Mouse (Mus musculus) intestine, embryonic 16.5 days (tissue): ENCODE measurements around the gene Wdr54. TPM values are rescaled to one million over a fixed set of nuclear protein-coding genes. Genes with fewer than 3 reads are reported as not detected.

ENCODE experiments used
- ATAC-seq: fragments of 200-750 bp; cut with Nextera tagmentation; 2 replicates; pipeline ENCODE4 v1.8.0; 2017; ENCODE audit warnings: moderate TSS enrichment, moderate library complexity
- H3K27ac ChIP-seq: fragments of 300-500 bp; sonication (generic); 2 replicates; pipeline ENCODE4 v1.5.1; 2014; ENCODE audit warnings: mild to moderate bottlenecking, low read length
- H3K27me3 ChIP-seq: fragments of 300-500 bp; sonication (generic); replicated peaks from 2 replicates; pipeline ENCODE4 v1.6.1; 2014; ENCODE audit warnings: low read length, control low read depth, mixed read lengths; ENCODE audit not compliant: control insufficient read depth, insufficient read depth
- H3K36me3 ChIP-seq: fragments of 300-500 bp; sonication (generic); 2 replicates; pipeline ENCODE4 v1.6.1; 2014; ENCODE audit warnings: low read length, control low read depth; ENCODE audit not compliant: control insufficient read depth, insufficient read depth
- H3K4me1 ChIP-seq: fragments of 300-500 bp; sonication (generic); 2 replicates; pipeline ENCODE4 v1.6.1; 2014; ENCODE audit warnings: low read length, control low read depth, mixed read lengths; ENCODE audit not compliant: control insufficient read depth, insufficient read depth
- H3K4me2 ChIP-seq: fragments of 300-500 bp; sonication (generic); 2 replicates; pipeline ENCODE4 v1.6.1; 2014; ENCODE audit warnings: low read depth, low read length, control low read depth
- H3K4me3 ChIP-seq: fragments of 300-500 bp; sonication (generic); 2 replicates; pipeline ENCODE4 v1.5.1; 2014; ENCODE audit warnings: mild to moderate bottlenecking, low read length
- H3K9ac ChIP-seq: fragments of 300-500 bp; sonication (generic); 2 replicates; pipeline ENCODE4 v1.6.1; 2014; ENCODE audit warnings: low read depth, low read length
- H3K9me3 ChIP-seq: fragments of 300-500 bp; sonication (generic); 2 replicates; pipeline ENCODE4 v1.6.1; 2016; ENCODE audit warnings: low read length, control low read depth; ENCODE audit not compliant: control insufficient read depth
- WGBS: fragments of 180-500 bp; shearing (Covaris S2); extraction: QIAGEN DNeasy Blood & Tissue Kit; methylation state at CpG from one replicate; pipeline ENCODE4 v1.1.7; 2014; 5-methylcytosine and 5-hydroxymethylcytosine counted together
- polyA plus RNA-seq: library from polyadenylated mRNA; unstranded; fragments of >200 nt; fragmentation: Nextera tagmentation; extraction: Ambion mirVana; gene quantifications from 2 replicates; pipeline ENCODE4 v1.2.1, GENCODE M21; 2015

Wdr54 gene
- polyA plus RNA-seq, 1 experiment from 2014 or later: 4.6 TPM

DNA sequence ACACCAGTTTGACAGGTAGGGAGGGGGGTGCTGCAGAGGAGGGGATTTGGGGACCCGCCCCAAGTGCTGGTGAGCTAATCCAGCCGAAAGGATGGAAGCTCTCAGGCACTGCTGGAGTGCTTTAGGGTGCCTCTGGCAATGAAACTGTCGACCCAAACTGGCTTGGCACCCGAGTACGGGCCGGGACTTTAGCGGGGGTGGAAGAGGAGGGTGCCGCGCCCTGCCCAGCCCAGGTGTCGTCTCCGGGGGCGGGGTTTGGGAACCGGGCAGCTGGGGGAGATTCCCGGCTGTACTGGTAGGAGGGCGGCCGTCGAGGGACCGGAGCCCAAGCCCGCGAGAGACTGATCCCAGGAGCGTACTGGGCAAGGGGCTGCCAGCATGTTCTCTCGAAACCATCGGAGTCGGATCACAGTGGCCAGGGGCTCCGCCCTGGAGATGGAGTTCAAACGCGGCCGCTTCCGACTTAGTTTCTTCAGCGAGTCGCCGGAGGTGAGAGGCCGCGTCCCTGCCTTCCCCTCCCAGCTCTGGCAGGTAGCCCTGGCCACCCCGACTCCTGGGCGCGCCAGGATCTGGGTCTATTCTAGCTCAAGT, 20.5 kb downstream of the Wdr54 start:
- ATAC-seq: no peak
- Histone ChIP-seq H3K27me3 (no peaks in the 10 kb centered on the region), H3K9ac (peak overlapping the region; percentile 87), H3K36me3 (no peaks in the 10 kb centered on the region; the same call in 1 of the 2 replicates), H3K4me1 (peaks cover 41% of the 10 kb centered on the region), H3K27ac (peak overlapping the region; percentile 100), H3K4me2 (peak overlapping the region; percentile 81), H3K4me3 (peak overlapping the region; percentile 58), H3K9me3 (no peaks in the 10 kb centered on the region)
- WGBS: 5% methylated on average over 37 of the region's 37 CpGs

DNA sequence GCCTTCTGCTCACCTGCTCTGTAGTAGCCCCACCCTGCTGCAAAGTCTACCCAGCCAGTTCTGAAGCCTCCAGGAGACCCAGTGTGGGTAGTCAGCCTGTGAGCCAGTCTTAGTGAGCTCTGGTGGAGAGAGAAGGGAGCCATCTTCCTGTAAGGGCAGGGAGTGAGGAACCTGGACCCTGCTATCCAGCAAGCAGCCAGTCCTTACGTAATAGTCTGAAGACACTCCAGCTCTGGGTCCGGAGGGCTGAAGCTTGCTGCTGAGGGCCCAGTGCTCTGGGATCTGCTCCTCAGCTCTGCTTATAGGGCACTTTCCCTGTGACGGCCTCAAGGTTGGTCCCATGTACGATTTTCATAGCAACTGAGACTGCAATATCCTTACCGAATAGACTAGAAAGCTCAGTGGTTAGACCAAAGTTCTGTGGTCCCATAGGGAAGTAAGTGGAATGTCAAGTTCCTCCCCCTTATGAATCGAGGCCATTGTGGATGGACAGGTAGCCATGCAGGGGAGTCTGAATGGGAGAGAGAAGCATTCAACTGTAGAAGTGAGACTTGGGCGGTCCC, 21.2 kb downstream of the Wdr54 start, which contains the start of gene Rtkn:
Gene Rtkn, plus strand, starts transcription at position 513 of the 563 bp plus-strand sequence.
- peak; percentile 9; the same call in 1 of the 2 replicates for ATAC-seq

DNA sequence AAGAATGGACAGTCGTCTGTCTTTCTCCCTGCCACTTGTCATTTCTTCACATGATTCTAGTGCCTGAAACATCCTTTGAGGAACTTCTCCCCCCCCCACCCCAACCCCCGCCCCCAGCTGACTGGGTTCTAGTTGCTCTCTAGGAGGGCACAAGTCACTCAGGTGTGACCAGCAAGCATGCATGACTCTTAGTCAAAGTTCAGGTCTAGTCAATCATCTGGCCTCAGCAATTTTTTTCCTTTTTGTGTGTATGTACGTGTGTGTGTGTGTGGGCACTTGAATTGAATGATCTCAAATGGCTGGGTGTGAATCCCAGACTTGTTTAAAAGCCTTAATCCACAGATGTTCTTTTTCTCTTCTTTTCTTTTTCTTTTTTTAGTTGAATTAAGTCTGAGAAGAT, 22.0 kb downstream of the Wdr54 start:
- Histone ChIP-seq H3K4me2 (no peak overlapping the region), H3K4me1 (peaks cover 42% of the 10 kb centered on the region), H3K9ac (no peak overlapping the region), H3K36me3 (no peaks in the 10 kb centered on the region; the same call in 1 of the 2 replicates), H3K9me3 (no peaks in the 10 kb centered on the region), H3K4me3 (no peak overlapping the region), H3K27ac (no peak overlapping the region), H3K27me3 (no peaks in the 10 kb centered on the region)
- no peak for ATAC-seq
- 55% methylated on average over 3 of the region's 3 CpGs for WGBS

More for the DNA sequence above, 21.2 kb downstream of the Wdr54 start, which contains the start of gene Rtkn:
- Histone ChIP-seq H3K4me3 (peak within 1 kb of the TSS; percentile 58), H3K27me3 (no peaks in the 10 kb centered on the region), H3K4me1 (peaks cover 43% of the 10 kb centered on the region), H3K9ac (peak within 1 kb of the TSS; percentile 87), H3K36me3 (no peaks in the 10 kb centered on the region; the same call in 1 of the 2 replicates), H3K27ac (peak within 1 kb of the TSS; percentile 100), H3K9me3 (no peaks in the 10 kb centered on the region), H3K4me2 (peak within 1 kb of the TSS; percentile 81)
- 58% methylated on average over 7 of the region's 7 CpGs for WGBS

GRCm38 (mm10) chr6:83132176-83132919, 23.8 kb downstream of the Wdr54 start:
- WGBS: 70% methylated on average over 9 of the region's 9 CpGs

DNA sequence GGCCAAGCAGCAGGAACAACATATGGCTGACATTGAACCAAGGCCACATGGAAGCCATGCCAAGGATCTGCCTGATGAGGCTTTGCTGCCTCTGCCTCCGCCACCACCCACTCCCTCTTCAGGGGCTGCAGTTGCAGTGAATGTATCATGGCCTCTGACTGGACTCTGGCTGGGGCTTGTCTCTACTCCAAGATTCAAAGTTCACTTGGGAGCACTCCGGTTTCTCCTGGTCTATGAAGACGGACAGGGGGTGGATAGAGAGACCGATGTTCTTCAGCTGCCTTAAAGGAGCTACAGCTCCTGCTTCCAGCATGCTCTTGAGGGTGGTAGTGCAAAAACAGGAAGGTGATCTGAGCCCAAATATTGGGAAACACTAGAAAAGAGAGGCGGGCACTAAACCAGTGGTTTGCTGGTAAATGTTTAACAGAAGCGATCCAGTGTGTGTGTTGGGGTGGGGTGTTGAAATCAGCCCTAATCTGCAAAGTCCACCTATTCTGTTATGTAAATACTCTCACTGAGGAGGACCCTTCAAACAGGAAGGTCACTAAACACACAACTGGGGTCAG, 24.6 kb downstream of the Wdr54 start:
- Histone ChIP-seq H3K4me1 (peaks cover 30% of the 10 kb centered on the region), H3K9me3 (no peaks in the 10 kb centered on the region), H3K9ac (peak overlapping the region; percentile 50; the same call in 1 of the 2 replicates), H3K27me3 (no peaks in the 10 kb centered on the region), H3K4me2 (peak overlapping the region; percentile 38), H3K36me3 (no peaks in the 10 kb centered on the region), H3K27ac (peak overlapping the region; percentile 95), H3K4me3 (peak overlapping the region; percentile 8; the same call in 1 of the 2 replicates)
- 38% methylated on average over 6 of the region's 6 CpGs for WGBS
- ATAC-seq: peak; percentile 79

More at GRCm38 (mm10) chr6:83132176-83132919, 23.8 kb downstream of the Wdr54 start:
- H3K27ac ChIP-seq: peak overlapping the region; percentile 95
- H3K4me2 ChIP-seq: peak overlapping the region; percentile 38
- ATAC-seq: peak; percentile 13; the same call in 1 of the 2 replicates
- H3K4me3 ChIP-seq: no peak overlapping the region
- no peaks in the 10 kb centered on the region for H3K27me3 ChIP-seq
- no peaks in the 10 kb centered on the region for H3K36me3 ChIP-seq
- H3K9me3 ChIP-seq: no peaks in the 10 kb centered on the region
- H3K4me1 ChIP-seq: peaks cover 31% of the 10 kb centered on the region
- H3K9ac ChIP-seq: no peak overlapping the region

DNA sequence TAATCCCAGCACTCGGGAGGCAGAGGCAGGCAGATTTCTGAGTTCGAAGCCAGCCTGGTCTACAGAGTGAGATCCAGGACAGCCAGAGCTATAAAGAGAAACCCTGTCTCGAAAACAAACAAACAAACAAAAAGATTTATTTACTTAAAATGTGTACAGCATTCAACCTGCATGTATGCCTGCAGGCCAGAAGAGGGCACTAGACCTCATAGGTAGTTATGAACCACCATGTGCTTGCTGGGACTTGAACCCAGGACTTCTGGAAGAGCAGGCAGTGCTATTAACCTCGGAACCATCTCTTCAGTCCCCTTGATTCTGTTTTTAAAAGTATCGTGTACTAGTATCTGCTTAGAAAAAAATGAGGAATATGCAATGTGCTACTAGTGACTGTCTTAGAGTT, 28.8 kb downstream of the Wdr54 start:
- H3K4me2 ChIP-seq: no peak overlapping the region
- WGBS: 94% methylated on average over 5 of the region's 5 CpGs
- no peak overlapping the region for H3K9ac ChIP-seq
- peaks cover 29% of the 10 kb centered on the region for H3K4me1 ChIP-seq
- no peaks in the 10 kb centered on the region for H3K27me3 ChIP-seq
- H3K9me3 ChIP-seq: no peaks in the 10 kb centered on the region
- no peak overlapping the region for H3K4me3 ChIP-seq
- ATAC-seq: no peak
- no peak overlapping the region for H3K27ac ChIP-seq
- no peaks in the 10 kb centered on the region for H3K36me3 ChIP-seq

DNA sequence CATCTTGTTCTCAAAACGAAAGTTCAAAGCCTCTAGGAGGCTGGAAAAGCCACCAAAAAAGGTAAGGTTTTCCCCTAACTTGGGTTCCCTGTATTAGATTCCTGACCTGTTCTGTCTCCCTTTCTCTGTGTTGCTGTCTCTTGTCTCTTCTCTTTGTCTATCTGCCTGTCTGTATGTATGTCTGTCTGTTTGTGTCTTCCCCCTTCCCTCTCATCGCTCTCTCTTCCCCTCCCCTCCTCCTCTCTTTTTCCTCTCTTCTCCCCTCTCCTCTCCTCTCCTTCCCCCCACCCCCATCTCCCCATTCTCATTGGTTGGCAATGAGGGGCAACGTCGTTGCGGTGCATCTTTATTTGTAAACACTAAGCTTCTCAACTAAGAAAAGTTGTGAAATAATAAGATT, 30.9 kb downstream of the Wdr54 start, which contains the start of gene Ino80b:
Gene Ino80b, minus strand, starts transcription at position 101 of the 400 bp plus-strand sequence.
- peak within 1 kb of the TSS; percentile 53 for H3K27ac ChIP-seq
- no peak for ATAC-seq
- H3K9ac ChIP-seq: peak within 1 kb of the TSS; percentile 84

DNA sequence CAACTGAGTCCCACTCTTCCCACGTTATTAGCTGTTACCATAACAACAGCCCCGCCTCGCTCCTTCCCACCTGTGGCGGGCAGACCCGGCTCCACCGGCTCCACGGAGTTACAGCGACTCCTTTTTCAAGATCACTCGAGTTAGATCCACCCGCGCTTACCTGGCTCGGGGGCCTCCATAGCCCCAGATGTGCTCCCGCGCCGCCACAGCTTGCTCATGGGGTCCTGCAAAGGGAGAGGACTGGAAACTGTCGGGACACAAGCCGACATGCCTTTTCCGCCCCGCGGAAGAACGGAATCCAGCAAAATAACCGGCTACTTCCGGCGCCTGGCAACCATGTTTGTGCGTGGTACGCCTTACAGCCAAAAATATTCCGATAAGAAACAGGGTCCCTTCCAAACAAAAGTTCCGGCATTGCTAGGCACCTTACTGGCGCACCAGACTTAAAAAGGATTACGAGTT, 31.3 kb downstream of the Wdr54 start:
- Histone ChIP-seq H3K9ac (peak overlapping the region; percentile 84), H3K27me3 (no peaks in the 10 kb centered on the region), H3K4me2 (peak overlapping the region; percentile 62), H3K4me3 (peak overlapping the region; percentile 75), H3K4me1 (peaks cover 30% of the 10 kb centered on the region), H3K27ac (peak overlapping the region; percentile 53), H3K36me3 (no peaks in the 10 kb centered on the region), H3K9me3 (no peaks in the 10 kb centered on the region)
- under 1% methylated on average over 30 of the region's 30 CpGs for WGBS
- ATAC-seq: peak; percentile 7

More for the DNA sequence above, 30.9 kb downstream of the Wdr54 start, which contains the start of gene Ino80b:
- Histone ChIP-seq H3K36me3 (no peaks in the 10 kb centered on the region), H3K4me3 (peak within 1 kb of the TSS; percentile 75), H3K27me3 (no peaks in the 10 kb centered on the region), H3K9me3 (no peaks in the 10 kb centered on the region), H3K4me2 (peak within 1 kb of the TSS; percentile 62), H3K4me1 (peaks cover 25% of the 10 kb centered on the region)
- WGBS: 23% methylated on average over 5 of the region's 5 CpGs

DNA sequence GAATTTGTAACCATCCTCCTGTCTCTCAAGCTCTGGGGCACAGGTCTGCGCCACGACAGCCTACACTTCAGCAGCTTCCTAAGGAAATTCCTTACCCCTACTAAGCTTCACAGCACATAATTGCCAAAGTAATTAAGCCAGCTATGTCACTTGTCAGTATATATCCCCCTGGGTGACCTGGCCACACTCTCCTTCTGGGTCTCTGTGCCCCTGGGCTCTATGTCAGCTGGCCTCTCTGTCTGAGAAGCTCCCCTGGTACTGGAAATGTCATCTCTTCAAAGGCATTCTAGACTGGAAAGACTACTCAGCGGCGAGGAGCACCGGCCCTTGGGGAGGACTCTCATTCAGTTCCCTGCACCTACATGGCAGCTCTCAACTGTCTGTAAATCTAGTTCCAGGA, 33.2 kb downstream of the Wdr54 start:
- H3K9ac ChIP-seq: no peak overlapping the region
- H3K27ac ChIP-seq: no peak overlapping the region

More for the DNA sequence above, 33.2 kb downstream of the Wdr54 start:
- 86% methylated on average over 5 of the region's 5 CpGs for WGBS
- H3K9me3 ChIP-seq: no peaks in the 10 kb centered on the region
- no peak overlapping the region for H3K4me2 ChIP-seq
- no peaks in the 10 kb centered on the region for H3K27me3 ChIP-seq
- H3K36me3 ChIP-seq: no peaks in the 10 kb centered on the region; the same call in 1 of the 2 replicates
- ATAC-seq: no peak
- H3K4me3 ChIP-seq: no peak overlapping the region
- H3K4me1 ChIP-seq: peaks cover 31% of the 10 kb centered on the region
